Mouse (Mus musculus): ENCODE measurements at regions not wholly inside any gene's neighbourhood (a gene's known extent, or its start where the extent isn't known, plus 50 kb on each side); places are given as distances from the start of the nearest gene placed in this dataset.

DNA sequence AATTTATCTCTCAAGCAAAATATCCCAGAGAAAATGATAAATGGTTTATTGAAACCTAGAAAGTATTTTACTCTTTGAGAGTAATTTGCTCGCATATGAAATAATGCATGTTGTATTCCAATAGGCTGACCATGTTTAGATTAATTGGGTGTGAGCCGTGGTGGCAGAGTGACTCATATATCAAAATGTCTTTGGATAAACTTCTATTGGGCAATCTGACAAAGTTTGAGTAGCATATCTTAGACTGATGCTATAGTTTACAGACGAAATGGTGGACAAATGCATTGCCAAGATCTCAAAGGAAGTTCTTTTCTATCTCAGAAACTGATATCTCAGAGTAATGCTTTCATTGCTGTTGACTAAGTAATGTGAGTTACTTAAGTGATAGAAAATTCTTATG lies 162.8 kb upstream of the Klhl1 start:
- no peak for TF ChIP-seq CTCF (IDR thresholded peaks at IDR 0.05; ENCODE audit: low read depth)
- no peak for TF ChIP-seq EP300 (IDR thresholded peaks at IDR 0.05; ENCODE audit: low read depth)
